Mouse (Mus musculus): ENCODE results near the gene Hdgf. TPM values are rescaled to one million over a fixed set of nuclear protein-coding genes. Genes with fewer than 3 reads are reported as not detected.

Hdgf gene
- polyA plus RNA-seq, 1 experiment from 2014 or later = 179 TPM

DNA sequence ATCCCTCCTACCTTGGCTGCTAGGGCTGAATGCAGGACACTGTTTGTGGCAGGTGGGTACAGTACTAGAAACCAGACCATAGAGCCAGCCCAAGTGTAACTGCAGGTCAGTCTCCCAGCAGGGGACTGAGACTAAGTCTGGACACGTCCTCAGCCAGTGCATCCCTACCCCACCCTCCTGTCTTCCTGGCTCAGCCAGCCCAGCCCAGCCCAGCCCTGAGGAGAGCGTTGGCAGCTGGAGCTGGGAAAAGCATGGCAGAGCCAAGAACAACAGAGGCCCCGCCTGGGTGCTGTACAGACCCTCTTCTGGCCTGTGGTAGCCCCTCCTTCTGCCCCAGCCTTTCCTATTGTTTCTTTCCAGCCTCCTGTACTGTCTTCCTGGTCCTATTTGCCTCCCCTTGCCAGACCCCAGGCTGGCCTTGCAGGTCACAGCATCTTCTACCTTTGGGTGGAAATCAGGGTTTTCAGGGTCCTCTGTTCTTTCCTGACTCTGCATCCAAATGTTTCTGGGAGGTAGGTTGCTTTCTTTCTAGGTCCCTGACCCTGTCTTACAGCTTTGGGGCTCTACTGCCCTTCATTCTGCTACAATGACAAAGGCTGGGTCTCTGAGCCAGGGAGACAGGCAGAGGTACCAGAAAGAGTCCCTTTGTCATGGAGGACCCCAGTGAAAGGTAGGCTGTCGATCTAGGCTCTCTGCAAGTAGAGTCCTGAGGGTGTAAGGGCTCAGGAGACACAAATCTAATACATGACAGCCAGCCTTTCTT lies 38.9 kb downstream of the Hdgf start:
- Histone ChIP-seq H3K4me1 (ENCODE audit: control insufficient read depth, insufficient read depth, low read length) (peaks cover 36% of the 10 kb centered on the region), H3K9me3 (replicated peaks; ENCODE audit: control insufficient read depth, low read length) (no peaks in the 10 kb centered on the region), H3K9ac (ENCODE audit: low read depth, low read length) (peak overlapping the region; percentile 40; the same call in 1 of the 2 replicates), H3K27ac (ENCODE audit: low read depth, low read length) (no peak overlapping the region; the same call in 1 of the 2 replicates), H3K36me3 (ENCODE audit: control insufficient read depth, insufficient read depth, low read length) (peaks cover 16% of the 10 kb centered on the region), H3K4me2 (no peak overlapping the region), H3K27me3 (ENCODE audit: control insufficient read depth, insufficient read depth, low read length) (peaks cover 39% of the 10 kb centered on the region), H3K4me3 (ENCODE audit: low read depth, low read length) (no peak overlapping the region)
- WGBS (ENCODE audit: insufficient replicate concordance) = 33% methylated on average over 4 of the region's 4 CpGs
- ATAC-seq (replicated peaks; ENCODE audit: insufficient number of reproducible peaks, low FRiP score, low TSS enrichment) = peak; percentile 54; the same call in 1 of the 2 replicates

DNA sequence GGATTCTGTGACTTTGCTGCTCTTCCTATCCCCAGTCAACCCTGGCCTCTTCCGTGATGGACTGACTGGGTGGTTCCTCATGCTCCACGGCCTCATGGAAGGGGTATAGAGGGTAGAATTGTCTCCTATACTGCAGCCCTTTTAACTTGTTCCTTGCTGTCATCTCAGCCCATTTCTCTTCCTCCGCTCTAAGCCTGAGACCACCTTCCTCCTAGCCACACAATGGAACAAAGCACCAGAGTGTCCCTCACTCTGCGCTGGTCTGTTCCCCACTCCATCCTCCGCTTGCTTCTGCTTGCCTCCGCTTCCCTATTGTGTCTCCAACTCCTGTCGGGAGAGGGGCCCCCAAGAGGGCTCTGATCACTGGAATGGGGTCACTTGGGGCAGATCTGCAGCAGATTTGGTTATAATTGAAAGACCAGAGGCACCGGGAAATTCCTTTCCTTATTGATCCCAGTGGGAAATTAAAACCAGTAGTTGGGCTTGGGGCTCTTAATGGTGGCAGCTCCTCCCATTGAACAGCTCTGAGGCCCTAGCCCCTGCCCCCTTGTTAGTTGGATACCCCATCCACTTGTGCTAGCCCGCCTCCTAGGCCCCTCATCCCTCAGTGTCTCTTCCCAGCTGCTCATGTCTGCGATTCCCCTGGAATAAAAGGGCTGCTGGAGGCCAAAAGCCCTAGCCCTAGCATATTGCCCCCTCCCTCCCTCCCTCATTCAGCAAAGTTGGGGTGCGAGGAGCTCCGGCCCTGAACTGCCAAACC lies 39.8 kb downstream of the Hdgf start:
- WGBS (ENCODE audit: insufficient replicate concordance) = 31% methylated on average over 12 of the region's 12 CpGs
- Histone ChIP-seq H3K4me2 (no peak overlapping the region), H3K36me3 (ENCODE audit: control insufficient read depth, insufficient read depth, low read length) (peaks cover 10% of the 10 kb centered on the region), H3K27me3 (ENCODE audit: control insufficient read depth, insufficient read depth, low read length) (peaks cover 48% of the 10 kb centered on the region), H3K27ac (ENCODE audit: low read depth, low read length) (no peak overlapping the region), H3K9me3 (replicated peaks; ENCODE audit: control insufficient read depth, low read length) (no peaks in the 10 kb centered on the region), H3K9ac (ENCODE audit: low read depth, low read length) (no peak overlapping the region), H3K4me3 (ENCODE audit: low read depth, low read length) (no peak overlapping the region), H3K4me1 (ENCODE audit: control insufficient read depth, insufficient read depth, low read length) (peaks cover 41% of the 10 kb centered on the region)
- ATAC-seq (replicated peaks; ENCODE audit: insufficient number of reproducible peaks, low FRiP score, low TSS enrichment) = no peak

DNA sequence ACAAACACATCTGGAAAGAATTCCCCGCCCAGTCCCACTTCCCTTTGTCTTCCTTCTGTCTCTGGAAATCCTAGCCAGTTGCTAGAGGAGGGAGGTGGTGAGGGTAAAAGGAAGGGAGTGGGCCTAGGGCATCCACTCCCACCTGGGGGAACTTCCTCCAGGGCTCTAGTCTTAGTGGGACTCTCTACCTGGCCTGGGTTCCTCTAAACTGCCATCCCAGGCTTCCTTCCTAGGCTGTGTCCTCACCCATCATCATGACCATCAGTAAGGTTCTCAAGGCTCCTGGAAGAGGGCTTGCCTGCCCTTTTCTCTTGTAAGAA lies 40.4 kb downstream of the Hdgf start:
- H3K36me3 ChIP-seq (ENCODE audit: control insufficient read depth, insufficient read depth, low read length) = peaks cover 7% of the 10 kb centered on the region; the same call in 1 of the 2 replicates
- no peak for ATAC-seq (replicated peaks; ENCODE audit: insufficient number of reproducible peaks, low FRiP score, low TSS enrichment)
- H3K9me3 ChIP-seq (replicated peaks; ENCODE audit: control insufficient read depth, low read length) = no peaks in the 10 kb centered on the region
- peaks cover 54% of the 10 kb centered on the region for H3K27me3 ChIP-seq (ENCODE audit: control insufficient read depth, insufficient read depth, low read length)
- H3K4me3 ChIP-seq (ENCODE audit: low read depth, low read length) = no peak overlapping the region
- no peak overlapping the region for H3K4me2 ChIP-seq
- H3K27ac ChIP-seq (ENCODE audit: low read depth, low read length) = no peak overlapping the region
- H3K4me1 ChIP-seq (ENCODE audit: control insufficient read depth, insufficient read depth, low read length) = peaks cover 41% of the 10 kb centered on the region
- H3K9ac ChIP-seq (ENCODE audit: low read depth, low read length) = no peak overlapping the region
- 7% methylated on average over 1 of the region's 1 CpGs for WGBS (ENCODE audit: insufficient replicate concordance)

DNA sequence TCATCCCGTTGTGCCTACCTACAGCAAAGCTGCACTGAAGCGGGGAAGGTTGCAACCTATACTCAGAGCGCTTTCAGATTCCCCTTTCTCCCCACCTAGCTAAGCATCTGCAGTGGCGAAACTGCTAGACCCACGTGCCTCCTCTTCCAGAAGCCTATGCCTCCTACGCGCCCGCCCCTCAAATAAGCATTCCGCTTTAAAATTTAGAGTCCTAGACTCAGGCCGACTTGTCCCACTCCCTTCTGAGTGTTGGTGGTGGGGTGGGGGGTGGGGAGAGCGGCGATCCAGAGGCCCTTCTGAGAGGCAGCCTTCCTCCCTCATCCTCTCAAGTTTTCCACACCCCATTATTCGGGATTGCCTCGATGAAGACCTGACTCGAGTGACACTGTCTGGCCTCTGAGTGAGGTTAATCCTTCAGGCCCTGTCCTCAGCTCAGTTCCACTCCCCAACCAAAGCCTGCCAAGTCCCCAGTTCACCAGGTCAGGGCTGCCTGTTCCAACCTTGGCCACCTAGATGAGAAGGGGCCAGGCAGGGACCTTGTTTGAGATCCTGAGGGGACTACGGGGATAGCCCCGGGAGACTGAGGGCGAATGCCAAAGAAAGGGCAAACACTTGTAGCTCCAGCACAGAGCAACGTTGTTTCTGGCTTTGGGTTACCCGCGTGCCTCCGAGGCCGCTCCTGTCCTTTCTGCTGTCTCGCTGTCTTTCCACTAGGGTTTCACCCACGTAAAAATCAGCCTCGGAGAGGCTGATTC lies 41.1 kb downstream of the Hdgf start:
- peaks cover 56% of the 10 kb centered on the region for H3K27me3 ChIP-seq (ENCODE audit: control insufficient read depth, insufficient read depth, low read length)
- no peak overlapping the region for H3K27ac ChIP-seq (ENCODE audit: low read depth, low read length)
- no peak for ATAC-seq (replicated peaks; ENCODE audit: insufficient number of reproducible peaks, low FRiP score, low TSS enrichment)
- H3K4me2 ChIP-seq = peak overlapping the region; percentile 60
- 5% methylated on average over 26 of the region's 26 CpGs for WGBS (ENCODE audit: insufficient replicate concordance)
- peaks cover 4% of the 10 kb centered on the region; the same call in 1 of the 2 replicates for H3K36me3 ChIP-seq (ENCODE audit: control insufficient read depth, insufficient read depth, low read length)
- H3K9ac ChIP-seq (ENCODE audit: low read depth, low read length) = peak overlapping the region; percentile 54; the same call in 1 of the 2 replicates
- peaks cover 41% of the 10 kb centered on the region for H3K4me1 ChIP-seq (ENCODE audit: control insufficient read depth, insufficient read depth, low read length)
- H3K4me3 ChIP-seq (ENCODE audit: low read depth, low read length) = peak overlapping the region; percentile 26
- H3K9me3 ChIP-seq (replicated peaks; ENCODE audit: control insufficient read depth, low read length) = no peaks in the 10 kb centered on the region

DNA sequence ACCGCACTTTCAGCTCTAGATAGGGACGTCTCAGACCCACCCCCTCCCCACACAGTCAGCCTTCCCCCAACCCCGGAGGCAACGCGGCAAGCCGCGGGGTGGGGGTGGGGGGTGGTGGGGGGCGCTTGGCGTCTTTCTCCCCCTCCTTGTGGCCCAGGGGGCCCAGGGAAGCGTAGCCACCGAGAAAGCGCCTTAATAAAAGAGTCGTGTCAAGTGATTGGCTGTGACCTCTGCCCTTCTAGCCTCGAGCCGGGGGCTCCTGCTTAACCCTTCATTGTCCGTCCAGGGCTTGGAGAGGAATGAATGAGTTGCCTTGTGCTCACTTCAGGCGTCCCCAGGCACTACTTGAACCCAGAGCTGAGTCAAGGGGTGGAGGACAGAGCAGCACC lies 41.7 kb downstream of the Hdgf start:
- H3K4me1 ChIP-seq (ENCODE audit: control insufficient read depth, insufficient read depth, low read length) = peaks cover 41% of the 10 kb centered on the region
- WGBS (ENCODE audit: insufficient replicate concordance) = under 1% methylated on average over 17 of the region's 17 CpGs
- peaks cover 56% of the 10 kb centered on the region for H3K27me3 ChIP-seq (ENCODE audit: control insufficient read depth, insufficient read depth, low read length)

DNA sequence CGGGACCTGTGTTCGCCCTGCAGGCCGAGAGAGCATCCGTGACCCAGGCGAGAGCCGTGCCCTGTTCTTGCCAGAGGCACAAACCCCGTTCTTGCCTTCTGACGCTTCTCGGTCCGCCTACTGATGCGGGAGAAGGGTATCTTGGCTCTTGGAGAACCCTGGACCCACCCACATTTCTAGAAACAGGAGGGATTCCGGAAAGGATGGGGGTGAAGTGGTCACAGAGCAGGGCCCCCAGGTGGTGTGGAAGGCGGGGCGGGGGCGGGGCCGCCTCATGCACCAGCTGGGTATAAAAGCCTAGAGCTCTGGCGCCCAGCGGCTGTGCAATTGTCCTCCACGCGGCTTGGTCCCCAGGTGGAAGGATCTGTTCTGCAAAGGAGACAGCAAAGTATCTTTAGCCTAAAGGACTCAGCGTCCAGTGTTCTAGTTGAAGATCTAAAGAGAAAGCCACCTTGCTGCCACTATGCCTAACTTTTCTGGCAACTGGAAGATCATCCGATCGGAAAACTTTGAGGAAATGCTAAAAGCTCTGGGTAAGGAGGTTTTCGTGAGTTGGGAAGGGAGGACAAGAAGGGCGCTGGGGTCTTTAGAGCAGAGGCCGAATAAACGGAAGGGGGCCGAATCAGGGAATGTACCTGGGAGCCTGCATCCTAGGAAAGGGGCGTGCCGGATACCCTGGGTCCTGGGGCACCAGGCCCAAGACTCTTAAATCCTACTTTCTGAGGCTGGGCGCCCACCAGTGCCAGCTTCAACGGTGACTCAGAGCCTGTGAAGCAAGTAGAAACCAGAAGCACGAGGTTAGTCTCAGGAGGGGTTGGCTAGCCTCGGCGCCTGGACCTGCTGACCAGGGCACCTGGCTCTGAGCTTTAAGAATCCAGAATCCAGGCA lies 42.5 kb downstream of the Hdgf start, which contains the start of gene Crabp2:
Gene Crabp2 (plus strand): TSS at position 289 of the 888 bp plus-strand sequence.
- H3K36me3 ChIP-seq (ENCODE audit: control insufficient read depth, insufficient read depth, low read length) = no peaks in the 10 kb centered on the region
- no peak for ATAC-seq (replicated peaks; ENCODE audit: insufficient number of reproducible peaks, low FRiP score, low TSS enrichment)
- H3K9me3 ChIP-seq (replicated peaks; ENCODE audit: control insufficient read depth, low read length) = no peaks in the 10 kb centered on the region
- peaks cover 41% of the 10 kb centered on the region for H3K4me1 ChIP-seq (ENCODE audit: control insufficient read depth, insufficient read depth, low read length)
- peak within 1 kb of the TSS; percentile 26 for H3K4me3 ChIP-seq (ENCODE audit: low read depth, low read length)
- H3K27ac ChIP-seq (ENCODE audit: low read depth, low read length) = no peak within 1 kb of the TSS
- WGBS (ENCODE audit: insufficient replicate concordance) = 3% methylated on average over 35 of the region's 35 CpGs
- H3K9ac ChIP-seq (ENCODE audit: low read depth, low read length) = peak within 1 kb of the TSS; percentile 54
- peaks cover 56% of the 10 kb centered on the region for H3K27me3 ChIP-seq (ENCODE audit: control insufficient read depth, insufficient read depth, low read length)
- peak within 1 kb of the TSS; percentile 60 for H3K4me2 ChIP-seq

More for the DNA sequence above, 41.7 kb downstream of the Hdgf start:
- no peak overlapping the region for H3K27ac ChIP-seq (ENCODE audit: low read depth, low read length)
- no peaks in the 10 kb centered on the region for H3K36me3 ChIP-seq (ENCODE audit: control insufficient read depth, insufficient read depth, low read length)
- no peak for ATAC-seq (replicated peaks; ENCODE audit: insufficient number of reproducible peaks, low FRiP score, low TSS enrichment)
- peak overlapping the region; percentile 54 for H3K9ac ChIP-seq (ENCODE audit: low read depth, low read length)
- H3K9me3 ChIP-seq (replicated peaks; ENCODE audit: control insufficient read depth, low read length) = no peaks in the 10 kb centered on the region
- H3K4me2 ChIP-seq = peak overlapping the region; percentile 60
- peak overlapping the region; percentile 26 for H3K4me3 ChIP-seq (ENCODE audit: low read depth, low read length)

DNA sequence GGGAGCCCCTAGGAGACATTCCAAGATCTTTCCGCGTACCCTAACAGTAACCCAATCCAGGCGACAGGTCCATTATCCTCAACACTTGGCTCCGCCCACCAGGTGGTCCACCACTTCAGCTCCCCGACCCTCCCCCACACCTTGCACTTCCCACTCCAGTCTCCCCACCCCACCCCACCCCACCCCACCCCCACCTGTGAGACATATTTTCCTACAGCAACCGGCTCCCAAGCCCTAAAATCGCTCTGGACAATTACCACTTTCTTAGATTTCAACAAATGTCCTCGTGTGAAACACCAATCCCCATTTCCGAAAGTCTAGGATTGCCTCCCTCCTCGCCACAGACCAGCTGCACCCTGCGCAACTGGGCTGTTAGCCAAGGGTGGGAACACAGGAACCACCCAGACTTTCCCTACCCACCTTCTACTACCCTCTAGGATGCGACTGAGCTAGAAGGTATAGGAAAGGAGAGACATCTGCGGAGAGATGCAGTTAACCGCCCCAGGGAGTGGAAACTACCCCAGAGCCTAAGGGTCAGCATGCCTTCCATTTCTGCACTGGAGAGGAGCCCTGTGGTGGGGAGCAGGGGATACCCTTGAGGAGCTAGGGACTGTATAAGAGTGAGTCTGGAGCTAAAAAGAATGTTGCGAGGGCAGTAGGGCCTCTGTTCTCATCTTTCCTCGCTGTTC lies 43.3 kb downstream of the Hdgf start:
- H3K36me3 ChIP-seq (ENCODE audit: control insufficient read depth, insufficient read depth, low read length) = no peaks in the 10 kb centered on the region
- peaks cover 40% of the 10 kb centered on the region for H3K4me1 ChIP-seq (ENCODE audit: control insufficient read depth, insufficient read depth, low read length)
- peak overlapping the region; percentile 26 for H3K4me3 ChIP-seq (ENCODE audit: low read depth, low read length)
- peak overlapping the region; percentile 60 for H3K4me2 ChIP-seq
- H3K27ac ChIP-seq (ENCODE audit: low read depth, low read length) = no peak overlapping the region
- 7% methylated on average over 16 of the region's 16 CpGs for WGBS (ENCODE audit: insufficient replicate concordance)
- ATAC-seq (replicated peaks; ENCODE audit: insufficient number of reproducible peaks, low FRiP score, low TSS enrichment) = no peak
- H3K9ac ChIP-seq (ENCODE audit: low read depth, low read length) = no peak overlapping the region
- H3K9me3 ChIP-seq (replicated peaks; ENCODE audit: control insufficient read depth, low read length) = no peaks in the 10 kb centered on the region
- H3K27me3 ChIP-seq (ENCODE audit: control insufficient read depth, insufficient read depth, low read length) = peaks cover 56% of the 10 kb centered on the region

Measured in heart, embryonic 11.5 days (tissue).